Mouse (Mus musculus) stomach, embryonic 14.5 days (tissue): ENCODE results near the gene Dgkh. TPM values are rescaled to one million over a fixed set of nuclear protein-coding genes. Genes with fewer than 3 reads are reported as not detected.

Source experiments
- ATAC-seq: fragments of 200-750 bp; cut with Nextera tagmentation; 2 replicates; pipeline ENCODE4 v1.8.0; 2017; ENCODE audit warnings: low read depth, moderate TSS enrichment; ENCODE audit not compliant: insufficient number of reproducible peaks, insufficient read depth, low FRiP score
- H3K27ac ChIP-seq: fragments of 300-500 bp; sonication (generic); 2 replicates; pipeline ENCODE4 v1.5.1; 2014; ENCODE audit warnings: mild to moderate bottlenecking, low read length, moderate library complexity, mixed read lengths
- H3K27me3 ChIP-seq: fragments of 300-500 bp; sonication (generic); 2 replicates; pipeline ENCODE4 v1.6.1; 2014; ENCODE audit warnings: low read length, control low read depth, mixed read lengths; ENCODE audit not compliant: control insufficient read depth, insufficient read depth
- H3K36me3 ChIP-seq: fragments of 300-500 bp; sonication (generic); 2 replicates; pipeline ENCODE4 v1.6.1; 2014; ENCODE audit warnings: mild to moderate bottlenecking, control low read depth, low read length, moderate library complexity, mixed read lengths; ENCODE audit not compliant: control insufficient read depth, insufficient read depth
- H3K4me1 ChIP-seq: fragments of 300-500 bp; sonication (generic); 2 replicates; pipeline ENCODE4 v1.6.1; 2014; ENCODE audit warnings: low read length, control low read depth, mixed read lengths; ENCODE audit not compliant: control insufficient read depth, insufficient read depth
- H3K4me2 ChIP-seq: fragments of 300-500 bp; sonication (generic); replicated peaks from 2 replicates; pipeline ENCODE4 v1.6.1; 2014; ENCODE audit warnings: low read depth, low read length, control low read depth
- H3K4me3 ChIP-seq: fragments of 300-500 bp; sonication (generic); 2 replicates; pipeline ENCODE4 v1.5.1; 2014; ENCODE audit warnings: low read depth, low read length, control low read depth
- H3K9ac ChIP-seq: fragments of 300-500 bp; sonication (generic); replicated peaks from 2 replicates; pipeline ENCODE4 v1.6.1; 2014; ENCODE audit warnings: low read depth, mild to moderate bottlenecking, control low read depth, low read length, moderate library complexity, mixed read lengths
- H3K9me3 ChIP-seq: fragments of 300-500 bp; sonication (generic); 2 replicates; pipeline ENCODE4 v1.6.1; 2016; ENCODE audit warnings: low read depth, low read length, control low read depth; ENCODE audit not compliant: control insufficient read depth
- WGBS: fragments of 180-500 bp; shearing (Covaris S2); extraction: QIAGEN DNeasy Blood & Tissue Kit; methylation state at CpG from one replicate; pipeline ENCODE4 v1.1.7; 2014; 5-methylcytosine and 5-hydroxymethylcytosine counted together
- polyA plus RNA-seq: library from polyadenylated mRNA; unstranded; fragments of >200 nt; fragmentation: Nextera tagmentation; extraction: Ambion mirVana; gene quantifications from 2 replicates; pipeline ENCODE4 v1.2.1, GENCODE M21; 2014

The Dgkh gene
- polyA plus RNA-seq, 1 experiment from 2014 or later = 2.7 TPM

DNA sequence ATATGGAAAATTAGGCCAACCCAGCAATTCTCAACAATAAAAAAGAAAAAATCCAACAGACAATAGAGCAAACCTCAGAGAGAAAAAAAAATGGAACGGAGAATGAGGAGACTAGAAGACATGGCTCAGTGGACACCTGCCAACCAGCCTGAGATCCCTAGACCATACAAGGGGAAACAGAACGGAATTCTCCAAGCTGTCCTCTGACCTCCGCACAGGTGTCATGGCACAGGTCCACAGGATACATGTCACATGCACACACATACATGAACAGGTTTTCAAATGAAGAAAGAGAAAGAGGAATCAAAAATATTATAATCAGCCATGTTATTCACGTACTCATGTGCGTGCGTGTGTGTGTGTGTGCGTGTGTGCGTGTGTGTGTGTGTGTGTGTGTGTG, 38.5 kb downstream of the Dgkh start:
- H3K4me3 ChIP-seq = no peak overlapping the region
- no peak overlapping the region for H3K4me2 ChIP-seq
- no peaks in the 10 kb centered on the region for H3K36me3 ChIP-seq
- WGBS = 91% methylated on average over 8 of the region's 8 CpGs
- no peak overlapping the region for H3K27ac ChIP-seq
- peaks cover 12% of the 10 kb centered on the region for H3K4me1 ChIP-seq
- no peaks in the 10 kb centered on the region for H3K9me3 ChIP-seq
- H3K27me3 ChIP-seq = no peaks in the 10 kb centered on the region
- no peak overlapping the region for H3K9ac ChIP-seq
- no peak for ATAC-seq

DNA sequence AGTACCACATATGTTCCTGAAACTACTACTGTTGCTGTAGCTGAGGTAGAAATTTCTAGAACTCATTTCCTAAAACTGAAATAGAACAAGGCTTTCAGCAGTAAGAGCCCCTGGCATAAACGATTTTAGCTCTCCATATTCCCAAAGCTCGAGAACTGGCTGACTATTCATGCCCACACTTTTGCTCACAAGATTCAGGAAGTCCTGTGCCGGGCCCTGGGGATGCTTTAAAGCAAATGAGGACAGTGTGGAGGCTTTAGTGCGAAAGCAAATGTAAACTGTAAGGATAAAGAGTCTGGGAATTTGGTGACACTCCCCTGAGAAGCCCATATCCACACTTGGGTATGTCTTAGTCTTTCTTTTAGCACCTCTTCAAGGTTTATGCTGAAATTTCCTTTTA, 40.0 kb downstream of the Dgkh start:
- no peak for ATAC-seq
- Histone ChIP-seq H3K27me3 (no peaks in the 10 kb centered on the region), H3K4me1 (peaks cover 10% of the 10 kb centered on the region; the same call in 1 of the 2 replicates), H3K36me3 (no peaks in the 10 kb centered on the region), H3K27ac (no peak overlapping the region), H3K9me3 (no peaks in the 10 kb centered on the region), H3K4me3 (no peak overlapping the region), H3K9ac (no peak overlapping the region), H3K4me2 (no peak overlapping the region)
- 59% methylated on average over 4 of the region's 4 CpGs for WGBS

DNA sequence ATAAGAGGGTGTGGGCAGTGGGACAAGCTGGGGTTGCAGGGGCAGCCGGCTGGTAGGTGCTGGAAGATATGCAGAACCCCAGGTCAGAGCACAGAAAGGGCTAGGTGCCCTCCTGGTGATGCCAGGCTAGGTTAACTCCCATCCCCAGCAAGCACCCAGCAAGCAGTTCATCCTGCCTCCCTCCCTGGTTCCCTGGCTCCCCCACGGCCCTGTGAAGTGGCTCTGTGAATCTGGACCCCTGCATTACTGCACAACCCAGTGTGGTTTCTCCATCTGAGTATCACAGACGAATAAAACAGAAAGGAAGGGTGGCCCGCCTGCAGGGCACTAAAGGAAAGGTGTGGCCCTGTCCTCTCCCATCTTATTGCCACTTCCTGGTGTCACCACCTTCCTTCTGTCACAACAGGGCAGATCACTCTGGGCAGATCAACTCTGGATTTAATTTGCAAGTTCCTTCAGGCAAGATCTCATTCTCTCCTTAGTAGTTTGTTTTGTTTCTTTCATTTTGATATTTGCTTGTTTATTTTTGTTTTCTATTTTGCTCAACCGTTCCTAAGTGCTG, 40.6 kb downstream of the Dgkh start:
- ATAC-seq = no peak
- WGBS = 61% methylated on average over 5 of the region's 5 CpGs
- H3K4me3 ChIP-seq = no peak overlapping the region
- H3K9ac ChIP-seq = no peak overlapping the region
- H3K27me3 ChIP-seq = no peaks in the 10 kb centered on the region
- no peak overlapping the region for H3K27ac ChIP-seq
- H3K4me2 ChIP-seq = no peak overlapping the region
- no peaks in the 10 kb centered on the region for H3K36me3 ChIP-seq
- H3K4me1 ChIP-seq = peaks cover 10% of the 10 kb centered on the region; the same call in 1 of the 2 replicates
- H3K9me3 ChIP-seq = no peaks in the 10 kb centered on the region

DNA sequence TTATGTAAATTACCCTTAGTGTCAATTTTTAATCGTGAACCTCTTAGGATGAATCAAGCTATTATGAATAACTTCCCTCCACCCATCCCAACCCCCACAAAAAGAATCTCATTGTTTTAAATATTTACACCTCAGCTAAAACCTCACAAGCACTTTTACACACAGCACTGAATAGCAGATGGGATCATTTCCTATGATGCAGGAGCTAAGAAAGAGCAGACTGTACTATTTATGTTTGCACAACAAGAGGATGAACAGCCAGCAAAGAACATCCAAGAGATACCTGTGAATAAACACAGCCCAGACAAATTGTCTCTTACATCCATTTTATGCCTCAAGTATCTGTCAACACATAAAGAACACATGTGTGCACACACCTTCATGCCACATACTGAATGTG, 41.7 kb downstream of the Dgkh start:
- 49% methylated on average over 1 of the region's 1 CpGs for WGBS

DNA sequence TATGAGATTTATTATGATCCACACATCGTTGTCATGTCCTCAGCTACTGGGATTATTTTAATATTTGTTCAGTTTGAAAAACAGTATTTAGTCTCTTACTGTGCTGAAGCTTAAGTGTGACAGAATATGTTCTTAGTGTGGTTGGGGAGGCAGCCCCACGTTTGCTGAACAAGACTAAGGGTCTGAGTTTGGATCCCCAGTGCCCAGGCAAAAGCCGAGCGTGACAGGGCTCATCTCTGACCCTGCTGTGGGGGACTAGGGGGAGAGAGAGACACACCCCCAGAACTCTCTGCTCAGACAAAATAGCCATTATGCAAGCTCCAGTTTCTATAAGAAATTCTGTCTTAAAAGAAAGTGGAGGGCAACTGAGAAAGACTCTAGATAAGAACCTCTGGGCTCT, 42.2 kb downstream of the Dgkh start:
- Histone ChIP-seq H3K27ac (no peak overlapping the region), H3K9ac (no peak overlapping the region), H3K4me1 (peaks cover 10% of the 10 kb centered on the region; the same call in 1 of the 2 replicates), H3K9me3 (no peaks in the 10 kb centered on the region), H3K27me3 (no peaks in the 10 kb centered on the region), H3K36me3 (no peaks in the 10 kb centered on the region), H3K4me3 (no peak overlapping the region), H3K4me2 (no peak overlapping the region)
- 58% methylated on average over 4 of the region's 4 CpGs for WGBS
- ATAC-seq = no peak

More for the DNA sequence above, 41.7 kb downstream of the Dgkh start:
- Histone ChIP-seq H3K36me3 (no peaks in the 10 kb centered on the region), H3K4me2 (no peak overlapping the region), H3K27ac (no peak overlapping the region), H3K4me1 (peaks cover 10% of the 10 kb centered on the region; the same call in 1 of the 2 replicates), H3K4me3 (no peak overlapping the region), H3K9ac (no peak overlapping the region), H3K27me3 (no peaks in the 10 kb centered on the region), H3K9me3 (no peaks in the 10 kb centered on the region)
- no peak for ATAC-seq

DNA sequence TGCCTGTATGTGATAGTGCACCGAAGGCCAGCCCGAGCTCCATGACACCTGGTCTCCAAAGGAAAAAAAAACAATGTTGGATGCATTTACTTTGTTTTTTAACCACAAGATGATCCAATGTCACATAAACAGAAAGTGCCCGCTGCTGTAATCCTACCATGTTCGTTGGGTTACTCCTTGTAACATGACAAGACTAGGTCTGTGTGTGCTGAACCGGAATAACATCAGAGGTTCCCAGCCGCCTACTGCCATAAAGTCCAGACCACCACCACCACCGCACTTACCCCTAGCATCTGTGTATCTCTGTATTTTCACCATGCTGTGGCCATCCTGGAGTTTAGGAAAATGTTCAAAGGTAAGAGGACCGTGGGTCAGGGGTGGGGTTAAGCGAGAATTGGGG, 42.6 kb downstream of the Dgkh start:
- Histone ChIP-seq H3K27ac (no peak overlapping the region), H3K4me3 (no peak overlapping the region), H3K4me1 (peaks cover 10% of the 10 kb centered on the region; the same call in 1 of the 2 replicates), H3K27me3 (no peaks in the 10 kb centered on the region), H3K36me3 (no peaks in the 10 kb centered on the region), H3K9me3 (no peaks in the 10 kb centered on the region), H3K4me2 (no peak overlapping the region), H3K9ac (no peak overlapping the region)
- 87% methylated on average over 9 of the region's 9 CpGs for WGBS
- no peak for ATAC-seq

DNA sequence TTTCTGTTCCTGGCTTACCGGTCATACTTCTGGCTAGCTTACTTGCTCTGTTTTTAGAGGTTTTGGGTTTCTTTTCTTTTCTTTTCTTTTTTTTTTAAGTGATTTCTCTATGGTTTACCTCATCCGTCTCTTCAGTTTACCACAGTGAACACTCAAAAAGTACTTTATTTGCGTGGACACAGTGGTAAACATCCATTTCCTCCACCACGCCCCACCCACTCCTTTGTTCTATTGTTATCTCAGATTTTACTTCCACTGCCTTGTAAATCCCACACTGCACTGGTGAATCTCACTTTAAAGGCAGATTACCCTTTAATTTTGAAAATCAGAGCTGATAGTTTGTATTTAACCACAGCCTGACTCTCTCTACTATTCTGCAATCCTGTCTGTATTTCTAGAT, 44.9 kb downstream of the Dgkh start:
- H3K4me1 ChIP-seq = peaks cover 10% of the 10 kb centered on the region; the same call in 1 of the 2 replicates
- no peaks in the 10 kb centered on the region for H3K27me3 ChIP-seq
- H3K9me3 ChIP-seq = no peaks in the 10 kb centered on the region
- H3K36me3 ChIP-seq = no peaks in the 10 kb centered on the region
- no peak overlapping the region for H3K4me2 ChIP-seq
- no peak for ATAC-seq
- no peak overlapping the region for H3K9ac ChIP-seq
- no peak overlapping the region for H3K4me3 ChIP-seq
- no peak overlapping the region for H3K27ac ChIP-seq
- WGBS = 61% methylated on average over 4 of the region's 4 CpGs

DNA sequence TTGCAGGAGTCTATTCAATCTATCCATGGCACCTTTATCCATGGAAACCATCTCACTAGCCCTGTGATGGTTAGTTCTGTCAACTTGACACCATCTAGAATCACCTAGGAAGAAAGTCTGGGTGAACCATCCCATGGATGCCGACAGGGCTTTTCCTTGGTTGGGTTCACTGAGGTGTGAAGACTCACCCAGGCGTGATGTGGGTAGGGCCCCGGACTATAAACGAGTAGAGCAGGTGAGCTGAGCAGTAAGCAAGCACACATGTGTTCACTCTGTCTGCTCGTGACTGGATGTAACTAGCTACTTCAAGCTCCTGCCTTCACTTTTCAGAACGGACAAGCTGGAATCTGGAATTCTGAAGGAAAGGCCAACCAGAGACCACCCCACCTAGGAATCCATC, 45.9 kb downstream of the Dgkh start:
- Histone ChIP-seq H3K27ac (no peak overlapping the region), H3K4me1 (peaks cover 5% of the 10 kb centered on the region; the same call in 1 of the 2 replicates), H3K4me2 (no peak overlapping the region), H3K9me3 (no peaks in the 10 kb centered on the region), H3K9ac (no peak overlapping the region), H3K4me3 (no peak overlapping the region), H3K36me3 (no peaks in the 10 kb centered on the region), H3K27me3 (no peaks in the 10 kb centered on the region)
- WGBS = 91% methylated on average over 6 of the region's 6 CpGs
- no peak for ATAC-seq

DNA sequence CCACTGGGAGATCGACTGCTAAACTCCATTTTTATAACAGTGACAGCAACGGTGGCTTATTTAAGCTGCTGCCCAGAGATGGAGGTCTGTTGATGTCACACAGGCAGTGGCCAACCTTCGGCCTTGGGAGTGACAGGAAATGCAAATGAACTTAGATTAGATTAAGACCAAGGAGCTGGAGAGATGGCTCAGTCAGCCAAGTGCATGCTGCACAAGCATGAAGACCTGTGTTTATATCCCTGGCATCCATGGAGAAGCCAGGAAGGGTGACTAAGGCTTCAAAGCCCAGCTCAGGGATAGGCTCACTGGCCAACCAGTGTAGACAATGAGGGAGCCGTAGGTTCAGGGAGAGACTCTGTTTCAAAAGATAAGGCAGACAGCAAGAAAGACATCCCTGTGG, 48.4 kb downstream of the Dgkh start:
- Histone ChIP-seq H3K4me3 (no peak overlapping the region), H3K9me3 (no peaks in the 10 kb centered on the region), H3K27me3 (no peaks in the 10 kb centered on the region), H3K27ac (no peak overlapping the region), H3K9ac (no peak overlapping the region), H3K4me2 (no peak overlapping the region), H3K4me1 (0 out of 2 replicates have a peak, but pooled peaks cover 2% of the 10 kb centered on the region), H3K36me3 (no peaks in the 10 kb centered on the region)
- 52% methylated on average over 4 of the region's 4 CpGs for WGBS
- ATAC-seq = no peak
